In the genomic region with DNA sequence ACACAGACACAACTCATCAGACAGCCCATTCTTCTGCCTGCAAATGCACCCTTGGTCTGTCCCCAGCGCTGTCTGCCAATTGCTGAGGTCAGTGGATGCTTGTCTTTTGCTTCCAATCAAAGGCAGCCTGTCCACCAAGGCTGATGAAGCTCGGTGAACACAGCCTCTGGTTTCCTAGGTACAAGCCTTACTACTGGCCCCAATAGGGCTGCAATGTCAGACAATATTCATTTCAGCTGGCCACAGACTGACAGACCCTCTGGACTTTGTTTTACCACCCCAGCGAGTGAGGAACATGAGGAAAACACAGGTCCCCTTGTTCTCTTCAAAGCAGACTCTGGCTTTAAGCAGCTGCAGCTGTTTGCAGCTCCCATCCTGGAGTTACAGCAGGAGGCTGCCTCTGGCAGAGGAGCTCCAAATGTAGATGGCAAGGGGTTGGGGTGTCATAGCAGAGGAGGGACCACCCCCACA, we compare ENCODE assay signal across 8 mouse cellular contexts. TPM values are rescaled to one million over a fixed set of nuclear protein-coding genes. Genes with fewer than 3 reads are reported as not detected.
DNase-seq lines count a peak whose midpoint lies in the region; ATAC-seq and TF ChIP-seq lines count a peak whose summit lies in the region.

No protein-coding gene starts in this region.

- 58% methylated on average over 3 of the region's 3 CpGs for WGBS in intestine, embryonic 14.5 days
- 64% methylated on average over 3 of the region's 3 CpGs for WGBS in liver, embryonic 13.5 days (ENCODE audit: insufficient replicate concordance)

- no peak overlapping the region for H3K4me3 ChIP-seq in ES-Bruce4 (ENCODE audit: low read depth, low read length)
- peak overlapping the region; percentile 90; the same call in 1 of the 2 replicates for H3K4me3 ChIP-seq in brown adipose tissue, adult 24 weeks (ENCODE audit: insufficient read depth, low read depth, low read length)
- no peak overlapping the region for H3K4me3 ChIP-seq in intestine, embryonic 14.5 days (ENCODE audit: low read depth, low read length)
- 0 out of 2 replicates have a peak overlapping the region, but pooled peaks have one; percentile 93 for H3K4me3 ChIP-seq in liver, embryonic 13.5 days (replicated peaks)

- peak overlapping the region; percentile 74 for H3K4me2 ChIP-seq in intestine, embryonic 14.5 days (ENCODE audit: low read length)
- peak overlapping the region; percentile 99 for H3K4me2 ChIP-seq in liver, embryonic 13.5 days

- TF ChIP-seq CTCF in ES-Bruce4 (IDR thresholded peaks at IDR 0.05; ENCODE audit: low read depth, low read length) = no peak

- no peak for TF ChIP-seq EP300 in ES-Bruce4 (IDR thresholded peaks at IDR 0.05; ENCODE audit: insufficient read depth, low read depth, low read length)

- ATAC-seq in intestine, embryonic 14.5 days (replicated peaks; ENCODE audit: low FRiP score, low TSS enrichment, low read depth) = no peak
- no peak for ATAC-seq in liver, embryonic 13.5 days (ENCODE audit: low read depth)

- no peaks in the 10 kb centered on the region for H3K27me3 ChIP-seq in ES-Bruce4 (ENCODE audit: control insufficient read depth, insufficient read depth, low read length, poor library complexity, severe bottlenecking)
- no peaks in the 10 kb centered on the region for H3K27me3 ChIP-seq in intestine, embryonic 14.5 days (replicated peaks; ENCODE audit: control insufficient read depth, insufficient read depth, low read length)
- H3K27me3 ChIP-seq in liver, embryonic 13.5 days = no peaks in the 10 kb centered on the region

- H3K4me1 ChIP-seq in ES-Bruce4 (ENCODE audit: control insufficient read depth, insufficient read depth, low read length) = no peaks in the 10 kb centered on the region
- H3K4me1 ChIP-seq in brown adipose tissue, adult 24 weeks (ENCODE audit: control insufficient read depth, insufficient read depth, insufficient read length, low read length) = peaks cover 8% of the 10 kb centered on the region
- H3K4me1 ChIP-seq in intestine, embryonic 14.5 days (replicated peaks; ENCODE audit: control insufficient read depth, insufficient read depth, low read length) = peaks cover 18% of the 10 kb centered on the region
- H3K4me1 ChIP-seq in liver, embryonic 13.5 days (replicated peaks) = peaks cover 51% of the 10 kb centered on the region

- H3K27ac ChIP-seq in ES-Bruce4 (ENCODE audit: insufficient read depth, low read length) = no peak overlapping the region
- H3K27ac ChIP-seq in brown adipose tissue, adult 24 weeks (replicated peaks; ENCODE audit: low read depth, low read length) = peak overlapping the region; percentile 89; the same call in 1 of the 2 replicates
- H3K27ac ChIP-seq in intestine, embryonic 14.5 days (ENCODE audit: low read depth) = peak overlapping the region; percentile 88
- H3K27ac ChIP-seq in liver, embryonic 13.5 days = peak overlapping the region; percentile 84

- peak overlapping the region; percentile 72 for H3K9ac ChIP-seq in ES-Bruce4 (ENCODE audit: low read depth, poor library complexity, severe bottlenecking)
- 0 out of 2 replicates have a peak overlapping the region, but pooled peaks have one; percentile 25 for H3K9ac ChIP-seq in intestine, embryonic 14.5 days (ENCODE audit: low read length)
- H3K9ac ChIP-seq in liver, embryonic 13.5 days = peak overlapping the region; percentile 81

- H3K36me3 ChIP-seq in ES-Bruce4 (ENCODE audit: control insufficient read depth, insufficient read depth, low read length, poor library complexity, severe bottlenecking) = no peaks in the 10 kb centered on the region
- no peaks in the 10 kb centered on the region for H3K36me3 ChIP-seq in intestine, embryonic 14.5 days (ENCODE audit: control insufficient read depth, insufficient read depth, low read length)
- H3K36me3 ChIP-seq in liver, embryonic 13.5 days = no peaks in the 10 kb centered on the region

- H3K9me3 ChIP-seq in ES-Bruce4 (replicated peaks; ENCODE audit: control insufficient read depth, insufficient read depth, low read length, poor library complexity, severe bottlenecking) = no peaks in the 10 kb centered on the region
- H3K9me3 ChIP-seq in intestine, embryonic 14.5 days (ENCODE audit: control insufficient read depth, low read length) = no peaks in the 10 kb centered on the region
- H3K9me3 ChIP-seq in liver, embryonic 13.5 days (replicated peaks) = no peaks in the 10 kb centered on the region

- TF ChIP-seq POLR2A in ES-Bruce4 (IDR thresholded peaks at IDR 0.05; ENCODE audit: insufficient read depth, low read length) = no peak

- DNase-seq in frontal cortex, adult 2 months (ENCODE audit: extremely low spot score in 1 of 2, low spot score in 1 of 2) = peak; percentile 56 to 64
- DNase-seq in intestine, embryonic 14.5 days (ENCODE audit: low spot score) = peak; percentile 61
- DNase-seq in liver, embryonic 13.5 days = no peak
- DNase-seq in right cerebral cortex, postnatal 25 days = peak; percentile 34
- no peak for DNase-seq in adrenal gland, postnatal 36 days
- DNase-seq in spleen, postnatal 14 days (ENCODE audit: low spot score in 2 of 2) = no peak

RNA-seq across cellular contexts. Expression of gene Pacs2, which starts 1.3 kb away (rescaled TPM):
- 20.7 and 23.8 TPM in 2 replicates for polyA plus RNA-seq in ES-Bruce4 (2011; ENCODE audit: insufficient read depth, insufficient read length, low read depth, missing spikeins)
- 8.8 and 15.8 TPM in 2 replicates for polyA plus RNA-seq in brown adipose tissue, adult 24 weeks (2012; ENCODE audit: insufficient read depth, insufficient read length, missing spikeins)
- 70.3 and 72.3 TPM in 2 replicates for polyA plus RNA-seq in frontal cortex, adult 2 months (2012; rRNA removed)
- 12.5 and 14.3 TPM in 2 replicates for polyA plus RNA-seq in intestine, embryonic 14.5 days (2014; fragmentation: Nextera tagmentation; extraction: Ambion mirVana)
- 5.2 and 6.2 TPM in 2 replicates for polyA plus RNA-seq in liver, embryonic 13.5 days (2015; fragmentation: Nextera tagmentation; extraction: Ambion mirVana)
- 10 to 100 TPM; 39.7 to 46.3 TPM for total RNA-seq in adrenal gland, postnatal 36 days (2021)

RNA-seq across cellular contexts. Expression of gene Brf1, which starts 12.6 kb away (rescaled TPM):
- polyA plus RNA-seq in ES-Bruce4 (2011; ENCODE audit: insufficient read depth, insufficient read length, low read depth, missing spikeins) = 24.5 and 24.7 TPM in 2 replicates
- 11.1 and 12.2 TPM in 2 replicates for polyA plus RNA-seq in brown adipose tissue, adult 24 weeks (2012; ENCODE audit: insufficient read depth, insufficient read length, missing spikeins)
- polyA plus RNA-seq in frontal cortex, adult 2 months (2012; rRNA removed) = 46.5 and 51.5 TPM in 2 replicates
- 53.8 and 55.8 TPM in 2 replicates for polyA plus RNA-seq in intestine, embryonic 14.5 days (2014; fragmentation: Nextera tagmentation; extraction: Ambion mirVana)
- polyA plus RNA-seq in liver, embryonic 13.5 days (2015; fragmentation: Nextera tagmentation; extraction: Ambion mirVana) = 28.3 and 28.8 TPM in 2 replicates
- total RNA-seq in adrenal gland, postnatal 36 days (2021) = 10 to 100 TPM; 42.9 to 49.6 TPM

RNA-seq across cellular contexts. Expression of gene Btbd6, which starts 36.8 kb away (rescaled TPM):
- 10.4 and 11.0 TPM in 2 replicates for polyA plus RNA-seq in ES-Bruce4 (2011; ENCODE audit: insufficient read depth, insufficient read length, low read depth, missing spikeins)
- polyA plus RNA-seq in brown adipose tissue, adult 24 weeks (2012; ENCODE audit: insufficient read depth, insufficient read length, missing spikeins) = 10.1 and 10.9 TPM in 2 replicates
- 70.7 and 75.5 TPM in 2 replicates for polyA plus RNA-seq in frontal cortex, adult 2 months (2012; rRNA removed)
- 21.7 and 23.2 TPM in 2 replicates for polyA plus RNA-seq in intestine, embryonic 14.5 days (2014; fragmentation: Nextera tagmentation; extraction: Ambion mirVana)
- polyA plus RNA-seq in liver, embryonic 13.5 days (2015; fragmentation: Nextera tagmentation; extraction: Ambion mirVana) = 6.3 and 6.6 TPM in 2 replicates
- total RNA-seq in adrenal gland, postnatal 36 days (2021) = 10 to 100 TPM; 15.5 to 23.7 TPM

Comparison
In these comparisons a context has a peak if more than half of its experiments do, and no peak if none do; other contexts are left out.
1. H3K4me3 ChIP-seq: peak in brown adipose tissue, adult 24 weeks (single experiment) and liver, embryonic 13.5 days (single experiment); none in ES-Bruce4 (single experiment) and intestine, embryonic 14.5 days (single experiment).
2. H3K9ac ChIP-seq: peak in every context shown above with its lines; median percentile 81 in liver, embryonic 13.5 days; 72 in ES-Bruce4; 25 in intestine, embryonic 14.5 days.
3. DNase-seq: peak in frontal cortex, adult 2 months (2 of 2), intestine, embryonic 14.5 days (single experiment) and right cerebral cortex, postnatal 25 days (single experiment); none in liver, embryonic 13.5 days (single experiment), adrenal gland, postnatal 36 days (0 of 2) and spleen, postnatal 14 days (0 of 2).